Mouse (Mus musculus) intestine, embryonic 14.5 days (tissue): ENCODE measurements at regions not wholly inside any gene's neighbourhood (a gene's known extent, or its start where the extent isn't known, plus 50 kb on each side); places are given as distances from the start of the nearest gene placed in this dataset.

Experiments used
- ATAC-seq: fragments of 200-750 bp; cut with Nextera tagmentation; replicated peaks from 2 replicates; pipeline ENCODE4 v1.8.0; 2017; ENCODE audit warnings: low read depth, moderate number of reproducible peaks, moderate TSS enrichment, moderate library complexity; ENCODE audit not compliant: low FRiP score, low TSS enrichment
- DNase-seq: peaks from one replicate; pipeline ENCODE4 v3.0.0-alpha.2; 2018; ENCODE audit warnings: low spot score
- H3K27ac ChIP-seq: fragments of 300-500 bp; sonication (generic); 2 replicates; pipeline ENCODE4 v1.5.1; 2014; ENCODE audit warnings: low read depth, mild to moderate bottlenecking, control low read depth
- H3K27me3 ChIP-seq: fragments of 300-500 bp; sonication (generic); replicated peaks from 2 replicates; pipeline ENCODE4 v1.6.1; 2014; ENCODE audit warnings: low read length, control low read depth; ENCODE audit not compliant: control insufficient read depth, insufficient read depth
- H3K36me3 ChIP-seq: fragments of 300-500 bp; sonication (generic); 2 replicates; pipeline ENCODE4 v1.6.1; 2014; ENCODE audit warnings: low read length, control low read depth; ENCODE audit not compliant: control insufficient read depth, insufficient read depth
- H3K4me1 ChIP-seq: fragments of 300-500 bp; sonication (generic); replicated peaks from 2 replicates; pipeline ENCODE4 v1.6.1; 2014; ENCODE audit warnings: low read length, control low read depth, mixed read lengths; ENCODE audit not compliant: control insufficient read depth, insufficient read depth
- H3K4me2 ChIP-seq: fragments of 300-500 bp; sonication (generic); 2 replicates; pipeline ENCODE4 v1.6.1; 2014; ENCODE audit warnings: low read length
- H3K4me3 ChIP-seq: fragments of 300-500 bp; sonication (generic); 2 replicates; pipeline ENCODE4 v1.5.1; 2014; ENCODE audit warnings: low read depth, low read length, control low read depth, mixed read lengths
- H3K9ac ChIP-seq: fragments of 300-500 bp; sonication (generic); 2 replicates; pipeline ENCODE4 v1.6.1; 2014; ENCODE audit warnings: mild to moderate bottlenecking, low read length
- H3K9me3 ChIP-seq: fragments of 300-500 bp; sonication (generic); 2 replicates; pipeline ENCODE4 v1.6.1; 2016; ENCODE audit warnings: low read length, control low read depth; ENCODE audit not compliant: control insufficient read depth
- WGBS: fragments of 180-500 bp; shearing (Covaris S2); extraction: QIAGEN DNeasy Blood & Tissue Kit; methylation state at CpG from one replicate; pipeline ENCODE4 v1.1.7; 2014; 5-methylcytosine and 5-hydroxymethylcytosine counted together

DNA sequence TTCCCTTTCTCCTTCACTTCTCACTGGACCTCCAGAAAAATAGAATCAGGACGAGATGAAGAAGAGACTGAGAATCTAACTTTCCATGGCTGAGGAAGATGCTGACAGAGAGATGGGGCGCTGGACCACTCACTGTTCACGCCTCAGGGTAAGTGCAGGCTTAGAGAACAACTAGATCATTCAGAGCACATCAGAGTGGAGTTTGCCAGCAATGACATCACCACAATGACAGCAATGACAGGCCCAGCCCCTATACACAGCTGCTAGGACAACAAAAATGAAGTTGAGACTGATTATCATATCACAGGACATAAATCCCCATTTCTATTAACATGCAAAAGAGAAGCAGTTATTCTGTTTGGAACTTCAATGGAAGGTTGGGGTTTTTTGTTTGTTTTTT is 350.4 kb upstream of the 5930422O12Rik start:
- no peaks in the 10 kb centered on the region for H3K36me3 ChIP-seq
- no peak overlapping the region for H3K4me3 ChIP-seq
- no peaks in the 10 kb centered on the region for H3K27me3 ChIP-seq
- 81% methylated on average over 3 of the region's 3 CpGs for WGBS
- ATAC-seq: no peak
- no peaks in the 10 kb centered on the region for H3K9me3 ChIP-seq
- DNase-seq: no peak
- H3K9ac ChIP-seq: no peak overlapping the region
- no peak overlapping the region for H3K27ac ChIP-seq
- H3K4me1 ChIP-seq: no peaks in the 10 kb centered on the region
- H3K4me2 ChIP-seq: no peak overlapping the region

- H3K27ac ChIP-seq: no peak overlapping the region
- no peaks in the 10 kb centered on the region for H3K9me3 ChIP-seq
- H3K4me1 ChIP-seq: no peaks in the 10 kb centered on the region
- 82% methylated on average over 12 of the region's 12 CpGs for WGBS
- no peaks in the 10 kb centered on the region for H3K27me3 ChIP-seq
- H3K9ac ChIP-seq: no peak overlapping the region
- H3K4me2 ChIP-seq: no peak overlapping the region
- DNase-seq: no peak
- no peak for ATAC-seq
- H3K4me3 ChIP-seq: no peak overlapping the region
- no peaks in the 10 kb centered on the region for H3K36me3 ChIP-seq
These were observed 348.5 kb upstream of the 5930422O12Rik start for GRCm38 (mm10) chr8:33079867-33080585.

DNA sequence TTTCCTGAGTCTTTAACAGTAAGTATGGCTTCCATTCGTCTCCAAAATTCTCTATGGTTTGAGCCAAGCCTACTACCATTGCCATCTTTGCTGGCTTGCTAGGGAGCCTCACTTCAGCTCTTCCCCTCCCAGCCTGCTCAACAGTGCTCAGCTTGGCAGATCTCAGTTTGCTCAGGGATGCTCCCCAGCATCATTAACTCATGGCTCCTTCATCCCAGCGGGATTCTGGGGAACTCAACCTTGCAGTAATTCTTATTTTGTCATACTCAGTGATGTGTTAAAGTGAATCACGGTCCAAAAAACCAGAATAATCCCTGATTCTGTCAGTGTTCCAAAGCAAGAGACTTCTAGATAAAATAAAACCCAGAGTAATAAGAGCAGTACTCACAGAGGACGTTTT is 346.6 kb upstream of the 5930422O12Rik start:
- no peak for ATAC-seq
- Histone ChIP-seq H3K4me2 (no peak overlapping the region), H3K36me3 (no peaks in the 10 kb centered on the region), H3K4me1 (no peaks in the 10 kb centered on the region), H3K9me3 (no peaks in the 10 kb centered on the region), H3K27me3 (no peaks in the 10 kb centered on the region), H3K27ac (no peak overlapping the region), H3K4me3 (no peak overlapping the region), H3K9ac (no peak overlapping the region)
- no peak for DNase-seq
- WGBS: 78% methylated on average over 4 of the region's 4 CpGs

- 64% methylated on average over 5 of the region's 5 CpGs for WGBS
- Histone ChIP-seq H3K9me3 (no peaks in the 10 kb centered on the region), H3K4me1 (no peaks in the 10 kb centered on the region), H3K27me3 (no peaks in the 10 kb centered on the region), H3K4me2 (no peak overlapping the region), H3K4me3 (no peak overlapping the region), H3K36me3 (no peaks in the 10 kb centered on the region), H3K27ac (no peak overlapping the region), H3K9ac (no peak overlapping the region)
- ATAC-seq (no peak), DNase-seq (no peak)
These were observed 343.0 kb upstream of the 5930422O12Rik start for GRCm38 (mm10) chr8:33085461-33085860.

DNA sequence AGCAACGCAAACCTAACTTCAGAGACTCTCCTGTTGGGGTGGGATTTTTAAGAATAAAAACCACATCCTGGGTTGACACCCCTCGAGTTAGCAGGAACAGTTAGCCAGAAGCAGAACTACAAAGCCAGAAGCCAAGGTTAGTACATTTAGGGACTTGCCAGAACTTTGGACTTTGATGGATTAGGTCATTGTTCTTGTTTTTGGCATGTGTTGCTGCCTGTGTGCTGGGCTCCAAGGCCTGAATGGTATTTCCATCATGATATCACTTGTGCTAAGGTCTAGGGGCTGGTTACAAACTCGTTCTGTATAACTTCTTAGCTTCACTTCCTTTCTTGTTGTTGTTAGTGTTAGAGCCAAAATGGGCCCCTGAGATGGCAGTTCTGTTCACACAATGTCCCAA is 338.8 kb upstream of the 5930422O12Rik start:
- H3K9me3 ChIP-seq: no peaks in the 10 kb centered on the region
- ATAC-seq: no peak
- WGBS: 62% methylated on average over 3 of the region's 3 CpGs

GRCm38 (mm10) chr8:33108914-33109313 is 319.6 kb upstream of the 5930422O12Rik start:
- Histone ChIP-seq H3K4me2 (no peak overlapping the region), H3K9ac (no peak overlapping the region)

More for the DNA sequence above, 338.8 kb upstream of the 5930422O12Rik start:
- Histone ChIP-seq H3K36me3 (no peaks in the 10 kb centered on the region), H3K9ac (no peak overlapping the region), H3K27ac (no peak overlapping the region), H3K4me1 (no peaks in the 10 kb centered on the region), H3K4me2 (no peak overlapping the region), H3K4me3 (no peak overlapping the region), H3K27me3 (no peaks in the 10 kb centered on the region)
- no peak for DNase-seq

GRCm38 (mm10) chr8:33115271-33116236 is 313.0 kb upstream of the 5930422O12Rik start:
- no peak for ATAC-seq

More at GRCm38 (mm10) chr8:33108914-33109313, 319.6 kb upstream of the 5930422O12Rik start:
- ATAC-seq (no peak), DNase-seq (no peak)
- H3K27ac ChIP-seq: no peak overlapping the region
- no peak overlapping the region for H3K4me3 ChIP-seq
- no peaks in the 10 kb centered on the region for H3K27me3 ChIP-seq
- H3K9me3 ChIP-seq: no peaks in the 10 kb centered on the region
- H3K36me3 ChIP-seq: no peaks in the 10 kb centered on the region
- WGBS: 79% methylated on average over 3 of the region's 3 CpGs
- H3K4me1 ChIP-seq: no peaks in the 10 kb centered on the region

GRCm38 (mm10) chr8:33123061-33123587 is 305.4 kb upstream of the 5930422O12Rik start:
- no peak overlapping the region for H3K9ac ChIP-seq
- 83% methylated on average over 3 of the region's 3 CpGs for WGBS
- no peak overlapping the region for H3K4me3 ChIP-seq
- H3K27me3 ChIP-seq: no peaks in the 10 kb centered on the region
- no peak overlapping the region for H3K27ac ChIP-seq
- ATAC-seq (no peak), DNase-seq (no peak)
- no peaks in the 10 kb centered on the region for H3K4me1 ChIP-seq
- H3K4me2 ChIP-seq: no peak overlapping the region
- no peaks in the 10 kb centered on the region for H3K36me3 ChIP-seq
- H3K9me3 ChIP-seq: no peaks in the 10 kb centered on the region

More at GRCm38 (mm10) chr8:33115271-33116236, 313.0 kb upstream of the 5930422O12Rik start:
- H3K4me1 ChIP-seq: no peaks in the 10 kb centered on the region
- WGBS: 75% methylated on average over 17 of the region's 17 CpGs
- H3K27ac ChIP-seq: no peak overlapping the region
- no peaks in the 10 kb centered on the region for H3K27me3 ChIP-seq
- H3K36me3 ChIP-seq: no peaks in the 10 kb centered on the region
- H3K4me3 ChIP-seq: no peak overlapping the region
- DNase-seq: no peak
- no peak overlapping the region for H3K4me2 ChIP-seq
- H3K9ac ChIP-seq: no peak overlapping the region
- H3K9me3 ChIP-seq: no peaks in the 10 kb centered on the region
